Comparison of ENCODE assay signal across 8 mouse cellular contexts in the genomic region with DNA sequence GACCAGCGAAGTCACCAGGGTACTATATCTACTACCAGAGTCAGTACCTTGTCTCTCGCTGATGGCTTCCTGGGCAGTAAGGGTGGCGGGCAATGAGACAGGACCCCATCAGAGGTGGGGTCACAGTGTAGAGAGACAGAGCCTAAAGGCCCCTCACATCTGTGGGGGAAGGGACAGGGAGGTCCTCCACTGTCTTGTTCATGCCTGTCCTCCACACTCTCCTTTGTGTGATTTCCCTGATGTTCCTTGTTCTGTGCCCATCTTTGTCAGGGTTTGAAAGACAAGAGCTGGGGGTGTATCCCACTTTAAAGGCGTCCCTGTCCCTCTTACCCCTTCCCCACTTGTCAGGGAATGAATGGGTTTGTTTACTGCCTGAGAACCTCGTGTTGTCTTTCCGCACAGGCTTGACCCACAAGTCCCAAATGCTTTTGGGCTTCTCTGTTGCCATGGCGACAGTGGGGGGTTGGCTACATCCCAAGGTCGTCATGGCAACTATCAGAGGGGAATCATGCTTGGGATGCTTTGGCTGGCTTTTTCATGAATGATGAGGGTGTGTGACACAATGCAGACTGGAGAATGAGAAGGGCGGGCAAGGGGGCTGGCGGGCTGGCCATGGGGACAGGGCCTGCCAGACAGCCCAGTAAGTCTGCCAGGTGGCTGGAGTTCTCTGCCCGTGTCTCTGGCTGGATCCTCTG. TPM values are rescaled to one million over a fixed set of nuclear protein-coding genes. Genes with fewer than 3 reads are reported as not detected.
A peak's percentile ranks its signal among the peaks of the same experiment; 100 is the strongest.
DNase-seq lines count a peak whose midpoint lies in the region; ATAC-seq and TF ChIP-seq lines count a peak whose summit lies in the region.

No protein-coding gene starts in this region.

- peaks cover 32% of the 10 kb centered on the region for H3K4me1 ChIP-seq in hindbrain, embryonic 16.5 days (ENCODE audit: control insufficient read depth, insufficient read depth, low read depth, low read length)

- peak overlapping the region; percentile 66 for H3K4me2 ChIP-seq in hindbrain, embryonic 16.5 days (ENCODE audit: low read length)

- intact Hi-C loops in gastrocnemius, adult 2 months (cut with DNase I): no loop called here

- no peaks in the 10 kb centered on the region for H3K9me3 ChIP-seq in hindbrain, embryonic 16.5 days (ENCODE audit: control insufficient read depth, low read length)

- ATAC-seq in hindbrain, embryonic 16.5 days: peak; percentile 86

- peak; percentile 73 for DNase-seq in ZHBTc4 (ENCODE audit: low read depth, low spot score)
- peak; percentile 77 to 94 for DNase-seq in cerebellum, postnatal 4 days (ENCODE audit: low spot score in 2 of 2)
- peak; percentile 86 for DNase-seq in gastrocnemius, adult 2 months
- peak; percentile 71 to 78 for DNase-seq in left cerebral cortex, adult 18-20 months (ENCODE audit: low spot score in 2 of 2)
- DNase-seq in lung, postnatal 36 days: peak; percentile 94
- DNase-seq in right cerebral cortex, postnatal 14 days: peak; percentile 78
- DNase-seq in c-Kit-positive CD71-positive TER-119-positive erythroid progenitor cells, embryonic 14.5 days (ENCODE audit: low spot score): no peak

- no peak for TF ChIP-seq CTCF in gastrocnemius, adult 2 months (IDR thresholded peaks at IDR 0.05)

- peak overlapping the region; percentile 58 for H3K9ac ChIP-seq in hindbrain, embryonic 16.5 days (ENCODE audit: low read depth, low read length)

- H3K27ac ChIP-seq in gastrocnemius, adult 2 months: peak overlapping the region; percentile 100
- H3K27ac ChIP-seq in hindbrain, embryonic 16.5 days (ENCODE audit: low read depth, low read length): peak overlapping the region; percentile 87

- H3K27me3 ChIP-seq in hindbrain, embryonic 16.5 days (replicated peaks; ENCODE audit: control insufficient read depth, insufficient read depth, low read length): no peaks in the 10 kb centered on the region

- WGBS in hindbrain, embryonic 16.5 days: 10% methylated on average over 10 of the region's 11 CpGs

- H3K36me3 ChIP-seq in hindbrain, embryonic 16.5 days (ENCODE audit: control insufficient read depth, insufficient read depth, low read length): peaks cover 10% of the 10 kb centered on the region

- H3K4me3 ChIP-seq in gastrocnemius, adult 2 months: peak overlapping the region; percentile 75
- H3K4me3 ChIP-seq in hindbrain, embryonic 16.5 days (ENCODE audit: low read length): peak overlapping the region; percentile 38

RNA-seq across cellular contexts. Expression of a gene that starts 6.3 kb away (rescaled TPM):
- 10 to 100 TPM; 14.9 to 23.8 TPM for total RNA-seq in gastrocnemius, adult 2 months (2021)
- polyA plus RNA-seq in hindbrain, embryonic 16.5 days (2015; fragmentation: Nextera tagmentation; extraction: Ambion mirVana): 12.1 and 13.0 TPM in 2 replicates
- total RNA-seq in left cerebral cortex, adult 18-20 months (2021): 1 to 10 TPM; 8.9 to 9.2 TPM

RNA-seq across cellular contexts. Expression of a gene that starts 22.1 kb away (rescaled TPM):
- under 1 TPM; 0.87 to 0.95 TPM for total RNA-seq in gastrocnemius, adult 2 months (2021)
- 0.05 and 0.09 TPM in 2 replicates for polyA plus RNA-seq in hindbrain, embryonic 16.5 days (2015; fragmentation: Nextera tagmentation; extraction: Ambion mirVana)
- under 1 TPM; 0.35 to 0.53 TPM for total RNA-seq in left cerebral cortex, adult 18-20 months (2021)

RNA-seq across cellular contexts. Expression of a gene that starts 22.1 kb away (rescaled TPM):
- 10 to 100 TPM; 32.8 to 40.4 TPM for total RNA-seq in gastrocnemius, adult 2 months (2021)
- polyA plus RNA-seq in hindbrain, embryonic 16.5 days (2015; fragmentation: Nextera tagmentation; extraction: Ambion mirVana): 27.1 and 32.6 TPM in 2 replicates
- 100 to 1,000 TPM in 1 of 2 experiments, 10 to 100 TPM in 1; 96.3 to 103 TPM for total RNA-seq in left cerebral cortex, adult 18-20 months (2021)

RNA-seq across cellular contexts. Expression of a gene that starts 28.6 kb away (rescaled TPM):
- total RNA-seq in gastrocnemius, adult 2 months (2021): not detected
- polyA plus RNA-seq in hindbrain, embryonic 16.5 days (2015; fragmentation: Nextera tagmentation; extraction: Ambion mirVana): not detected in 2 replicates
- not detected for total RNA-seq in left cerebral cortex, adult 18-20 months (2021)

RNA-seq across cellular contexts. Expression of a gene that starts 29.1 kb away (rescaled TPM):
- 10 to 100 TPM in 1 of 2 experiments, 1 to 10 TPM in 1; 7.7 to 10.6 TPM for total RNA-seq in gastrocnemius, adult 2 months (2021)
- 70.7 and 73.0 TPM in 2 replicates for polyA plus RNA-seq in hindbrain, embryonic 16.5 days (2015; fragmentation: Nextera tagmentation; extraction: Ambion mirVana)
- 10 to 100 TPM; 19.3 TPM for total RNA-seq in left cerebral cortex, adult 18-20 months (2021)
